Mouse (Mus musculus) liver, embryonic 11.5 days (tissue): ENCODE measurements around the gene Ly6g6e. TPM values are rescaled to one million over a fixed set of nuclear protein-coding genes. Genes with fewer than 3 reads are reported as not detected.

Experiments used
- ATAC-seq: fragments of 200-750 bp; cut with Nextera tagmentation; replicated peaks from 2 replicates; pipeline ENCODE4 v1.8.0; 2017; ENCODE audit warnings: moderate number of reproducible peaks, mild to moderate bottlenecking, moderate TSS enrichment, moderate library complexity; ENCODE audit not compliant: low FRiP score
- DNase-seq: peaks from one replicate; pipeline ENCODE4 v3.0.0-alpha.2; 2017; ENCODE audit warnings: low spot score
- H3K27ac ChIP-seq: fragments of 300-500 bp; sonication (generic); 2 replicates; pipeline ENCODE4 v1.5.1; 2014; ENCODE audit warnings: mild to moderate bottlenecking, low read depth, low read length, control low read depth
- H3K27me3 ChIP-seq: fragments of 300-500 bp; sonication (generic); replicated peaks from 2 replicates; pipeline ENCODE4 v1.6.1; 2014; ENCODE audit warnings: low read length, mixed read lengths; ENCODE audit not compliant: control insufficient read depth, insufficient read depth
- H3K36me3 ChIP-seq: fragments of 300-500 bp; sonication (generic); 2 replicates; pipeline ENCODE4 v1.6.1; 2014; ENCODE audit warnings: mild to moderate bottlenecking, low read length, moderate library complexity, mixed read lengths; ENCODE audit not compliant: control insufficient read depth, insufficient read depth
- H3K4me1 ChIP-seq: fragments of 300-500 bp; sonication (generic); replicated peaks from 2 replicates; pipeline ENCODE4 v1.6.1; 2014; ENCODE audit warnings: low read length, mixed read lengths; ENCODE audit not compliant: control insufficient read depth, insufficient read depth
- H3K4me2 ChIP-seq: fragments of 300-500 bp; sonication (generic); 2 replicates; pipeline ENCODE4 v1.6.1; 2014; ENCODE audit warnings: mild to moderate bottlenecking, control low read depth, moderate library complexity
- H3K4me3 ChIP-seq: fragments of 300-500 bp; sonication (generic); 2 replicates; pipeline ENCODE4 v1.5.1; 2014; ENCODE audit warnings: low read depth, low read length, control low read depth
- H3K9ac ChIP-seq: fragments of 300-500 bp; sonication (generic); 2 replicates; pipeline ENCODE4 v1.6.1; 2014; ENCODE audit warnings: low read depth, low read length, control low read depth
- H3K9me3 ChIP-seq: fragments of 300-500 bp; sonication (generic); 2 replicates; pipeline ENCODE4 v1.6.1; 2016; ENCODE audit warnings: low read length, inconsistent platforms, mixed read lengths; ENCODE audit not compliant: control insufficient read depth
- WGBS: fragments of 180-500 bp; shearing (Covaris S2); extraction: QIAGEN DNeasy Blood & Tissue Kit; methylation state at CpG from one replicate; pipeline ENCODE4 v1.1.7; 2014; 5-methylcytosine and 5-hydroxymethylcytosine counted together
- polyA plus RNA-seq: library from polyadenylated mRNA; unstranded; fragments of >200 nt; fragmentation: Nextera tagmentation; extraction: Ambion mirVana; gene quantifications from 2 replicates; pipeline ENCODE4 v1.2.1, GENCODE M21; 2014

Ly6g6e gene
- polyA plus RNA-seq, 1 experiment from 2014 or later: not detected

DNA sequence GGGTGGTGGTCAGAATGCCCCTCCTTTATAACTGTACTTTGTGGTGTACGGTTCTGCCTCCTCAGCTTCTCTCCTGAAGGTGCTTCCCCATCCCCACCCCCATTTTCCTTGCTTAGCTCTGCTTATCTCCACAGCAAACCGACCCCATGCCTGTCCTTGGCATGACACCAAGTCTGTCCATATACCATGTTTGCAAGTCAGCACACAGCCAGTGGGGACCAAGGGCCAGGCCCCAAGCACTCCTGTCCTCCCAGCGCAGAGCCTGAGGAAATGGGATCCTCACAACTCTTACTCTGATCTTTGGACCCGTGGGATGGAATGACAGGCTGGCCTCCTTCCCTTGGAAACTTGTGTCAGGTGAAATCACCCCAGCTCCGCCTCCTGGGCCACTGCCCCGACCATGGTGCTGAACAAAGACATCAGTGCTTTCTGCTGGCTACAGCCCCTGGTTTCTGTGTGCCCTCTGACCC is 26.6 kb downstream of the Ly6g6e start:
- peak overlapping the region; percentile 73; the same call in 1 of the 2 replicates for H3K27ac ChIP-seq
- DNase-seq (no peak), ATAC-seq (no peak)
- no peak overlapping the region for H3K4me2 ChIP-seq
- 59% methylated on average over 6 of the region's 6 CpGs for WGBS
- H3K9me3 ChIP-seq: no peaks in the 10 kb centered on the region
- no peak overlapping the region for H3K4me3 ChIP-seq
- no peaks in the 10 kb centered on the region for H3K27me3 ChIP-seq
- peaks cover 41% of the 10 kb centered on the region for H3K4me1 ChIP-seq
- H3K9ac ChIP-seq: peak overlapping the region; percentile 52
- H3K36me3 ChIP-seq: peaks cover 34% of the 10 kb centered on the region

DNA sequence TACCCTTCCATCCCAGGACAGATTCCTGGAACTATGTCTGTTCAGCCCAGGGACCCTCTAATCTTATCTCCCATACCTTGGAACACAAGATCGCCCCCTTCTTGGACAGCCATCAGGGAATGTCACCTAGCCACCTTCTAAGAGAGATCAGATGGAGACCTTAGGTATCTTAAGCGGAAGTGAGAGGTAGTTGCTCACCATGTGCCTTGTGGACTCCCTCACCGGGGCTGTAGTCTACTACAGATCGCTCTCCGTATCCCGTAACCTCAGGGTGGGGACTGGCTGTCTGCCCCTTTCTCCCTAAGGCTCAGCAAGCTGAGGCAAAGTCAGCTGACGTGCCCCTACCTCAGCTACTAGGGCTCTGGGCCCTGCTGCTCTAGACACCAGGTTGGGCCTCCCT is 27.4 kb downstream of the Ly6g6e start:
- no peak for ATAC-seq
- Histone ChIP-seq H3K36me3 (peaks cover 34% of the 10 kb centered on the region), H3K9me3 (no peaks in the 10 kb centered on the region), H3K9ac (peak overlapping the region; percentile 52), H3K27ac (peak overlapping the region; percentile 73), H3K4me2 (peak overlapping the region; percentile 27), H3K4me3 (no peak overlapping the region), H3K27me3 (no peaks in the 10 kb centered on the region), H3K4me1 (peaks cover 41% of the 10 kb centered on the region)
- WGBS: 75% methylated on average over 7 of the region's 7 CpGs
- DNase-seq: no peak

DNA sequence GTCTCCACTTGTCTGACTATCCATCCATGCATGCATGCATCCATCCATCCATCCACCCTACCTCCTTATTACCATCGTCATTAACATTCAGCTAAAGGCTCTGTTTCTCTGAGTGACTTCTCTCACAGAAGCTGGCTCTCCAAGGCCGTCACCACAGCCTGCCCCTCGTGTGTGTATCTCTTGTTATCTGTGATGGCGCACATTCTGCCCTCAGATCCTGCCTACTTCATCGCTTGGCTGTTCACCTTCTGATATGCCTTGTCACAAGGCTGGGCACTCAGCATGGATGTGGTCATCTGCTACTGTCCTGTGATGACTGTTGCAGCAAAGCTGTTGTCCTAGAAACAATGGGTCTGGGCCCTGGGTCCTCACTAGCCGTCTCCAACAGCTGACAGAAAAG is 28.1 kb downstream of the Ly6g6e start:
- H3K9me3 ChIP-seq: no peaks in the 10 kb centered on the region
- H3K36me3 ChIP-seq: peaks cover 30% of the 10 kb centered on the region
- no peaks in the 10 kb centered on the region for H3K27me3 ChIP-seq
- WGBS: 44% methylated on average over 6 of the region's 6 CpGs
- DNase-seq (no peak), ATAC-seq (peak; percentile 85)
- peak overlapping the region; percentile 73 for H3K27ac ChIP-seq
- no peak overlapping the region for H3K4me3 ChIP-seq
- peak overlapping the region; percentile 52 for H3K9ac ChIP-seq
- peaks cover 41% of the 10 kb centered on the region for H3K4me1 ChIP-seq
- peak overlapping the region; percentile 27 for H3K4me2 ChIP-seq

DNA sequence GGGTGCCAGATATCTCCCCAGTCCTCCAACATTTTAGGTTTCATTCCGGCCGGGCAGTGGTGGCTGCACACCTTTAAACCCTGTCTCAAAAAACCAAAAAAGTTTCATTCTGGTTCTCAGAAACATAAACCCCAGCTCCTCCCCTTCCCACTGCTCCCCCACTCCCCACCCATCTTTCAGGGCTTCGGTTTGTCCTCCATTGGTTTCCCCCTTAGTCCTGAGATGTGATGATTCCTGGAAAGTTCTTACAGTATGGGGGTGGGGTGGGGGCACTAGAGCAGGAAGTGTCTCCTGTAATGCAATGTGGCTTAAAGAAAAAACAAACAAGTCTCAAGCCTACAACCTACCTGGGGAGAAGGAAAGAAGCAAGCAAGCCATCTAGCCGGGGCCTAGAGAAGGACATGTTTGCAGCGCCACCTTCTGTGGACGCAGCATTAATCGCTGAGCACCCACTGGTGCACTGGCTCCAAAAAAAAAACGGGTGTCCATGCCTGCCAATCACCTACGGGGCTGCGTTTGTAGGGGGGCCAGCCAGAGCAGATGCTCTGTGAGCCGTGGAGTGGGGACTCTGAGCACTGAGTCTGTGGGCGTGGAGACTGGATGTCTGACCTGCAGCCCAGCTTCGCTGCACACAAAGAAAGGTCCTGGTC is 29.2 kb downstream of the Ly6g6e start:
- WGBS: 30% methylated on average over 13 of the region's 13 CpGs
- no peaks in the 10 kb centered on the region for H3K9me3 ChIP-seq
- ATAC-seq (peak; percentile 53; the same call in 1 of the 2 replicates), DNase-seq (no peak)
- peak overlapping the region; percentile 27 for H3K4me2 ChIP-seq
- no peak overlapping the region for H3K4me3 ChIP-seq
- H3K9ac ChIP-seq: peak overlapping the region; percentile 7; the same call in 1 of the 2 replicates
- peaks cover 41% of the 10 kb centered on the region for H3K4me1 ChIP-seq
- peaks cover 26% of the 10 kb centered on the region for H3K36me3 ChIP-seq
- H3K27me3 ChIP-seq: no peaks in the 10 kb centered on the region
- peak overlapping the region; percentile 57 for H3K27ac ChIP-seq

DNA sequence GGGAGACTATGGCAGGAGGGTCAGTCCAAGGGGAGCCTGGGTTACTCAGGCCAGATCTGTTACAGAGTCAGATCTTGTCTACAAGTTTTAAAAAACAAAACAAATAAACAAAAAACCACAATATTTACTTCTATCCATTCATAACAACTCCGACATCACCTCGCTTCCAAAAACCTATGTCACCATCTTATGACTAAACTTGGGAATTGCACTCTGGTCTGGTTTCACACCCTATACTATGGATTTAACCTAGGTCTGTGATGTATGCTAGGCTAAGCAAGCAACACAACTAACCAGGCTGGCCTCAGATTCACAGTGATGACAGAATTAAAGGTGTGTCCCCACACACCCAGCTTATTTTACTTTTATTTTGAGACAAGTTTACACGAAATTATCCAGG is 29.8 kb downstream of the Ly6g6e start:
- Histone ChIP-seq H3K27ac (no peak overlapping the region), H3K4me2 (no peak overlapping the region; the same call in 1 of the 2 replicates), H3K9ac (no peak overlapping the region), H3K9me3 (no peaks in the 10 kb centered on the region), H3K36me3 (peaks cover 19% of the 10 kb centered on the region), H3K4me1 (peaks cover 41% of the 10 kb centered on the region), H3K4me3 (no peak overlapping the region), H3K27me3 (no peaks in the 10 kb centered on the region)
- WGBS: 71% methylated on average over 3 of the region's 3 CpGs
- DNase-seq: no peak
- no peak for ATAC-seq

DNA sequence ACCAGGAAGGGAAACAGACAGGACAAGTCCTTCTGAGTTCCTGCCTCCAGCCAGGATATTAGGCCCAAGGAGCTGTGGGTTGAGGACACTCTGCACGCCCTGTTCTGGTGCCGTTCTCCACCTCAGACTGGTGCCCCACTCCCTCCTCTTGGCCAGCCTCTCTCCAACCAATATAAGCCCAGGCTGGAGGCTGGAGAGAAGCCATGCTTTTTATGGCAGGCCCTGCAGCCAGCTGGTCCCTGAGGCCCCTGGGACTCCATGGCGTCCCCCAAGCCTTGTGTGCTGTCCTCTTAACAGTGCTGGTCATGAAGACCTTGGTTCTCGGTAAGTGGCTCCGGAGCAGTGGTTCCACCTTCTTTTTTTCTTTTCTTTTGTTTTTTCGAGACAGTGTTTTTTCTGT is 31.4 kb downstream of the Ly6g6e start, which contains the start of gene Ly6g5c:
Gene Ly6g5c (plus strand): TSS at position 183 of the 400 bp plus-strand sequence.
- Histone ChIP-seq H3K36me3 (peaks cover 5% of the 10 kb centered on the region; the same call in 1 of the 2 replicates), H3K27ac (no peak within 1 kb of the TSS), H3K9me3 (no peaks in the 10 kb centered on the region), H3K9ac (no peak within 1 kb of the TSS), H3K4me2 (no peak within 1 kb of the TSS), H3K27me3 (no peaks in the 10 kb centered on the region), H3K4me1 (peaks cover 32% of the 10 kb centered on the region), H3K4me3 (no peak within 1 kb of the TSS)
- no peak for DNase-seq
- no peak for ATAC-seq
- 84% methylated on average over 6 of the region's 6 CpGs for WGBS

DNA sequence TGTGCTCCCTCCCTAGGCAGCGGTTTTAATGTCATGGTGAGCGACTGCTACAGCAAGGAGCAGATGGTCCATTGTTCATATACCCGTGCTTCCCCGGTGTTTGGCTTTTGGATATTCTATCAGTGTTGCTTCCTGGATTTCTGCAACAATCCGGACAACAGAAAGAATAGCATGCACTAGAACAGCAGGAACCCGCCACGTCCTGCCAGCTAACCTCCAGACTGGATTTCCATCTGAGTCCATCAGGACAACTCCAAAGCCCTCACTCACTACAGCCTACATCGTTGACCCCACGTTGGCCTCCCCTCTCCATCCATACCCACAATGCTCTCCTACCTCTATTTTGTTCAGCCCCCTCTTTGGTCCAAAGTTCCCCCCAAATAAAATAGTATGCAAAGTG is 35.1 kb downstream of the Ly6g6e start:
- Histone ChIP-seq H3K27ac (no peak overlapping the region), H3K4me2 (no peak overlapping the region)

DNA sequence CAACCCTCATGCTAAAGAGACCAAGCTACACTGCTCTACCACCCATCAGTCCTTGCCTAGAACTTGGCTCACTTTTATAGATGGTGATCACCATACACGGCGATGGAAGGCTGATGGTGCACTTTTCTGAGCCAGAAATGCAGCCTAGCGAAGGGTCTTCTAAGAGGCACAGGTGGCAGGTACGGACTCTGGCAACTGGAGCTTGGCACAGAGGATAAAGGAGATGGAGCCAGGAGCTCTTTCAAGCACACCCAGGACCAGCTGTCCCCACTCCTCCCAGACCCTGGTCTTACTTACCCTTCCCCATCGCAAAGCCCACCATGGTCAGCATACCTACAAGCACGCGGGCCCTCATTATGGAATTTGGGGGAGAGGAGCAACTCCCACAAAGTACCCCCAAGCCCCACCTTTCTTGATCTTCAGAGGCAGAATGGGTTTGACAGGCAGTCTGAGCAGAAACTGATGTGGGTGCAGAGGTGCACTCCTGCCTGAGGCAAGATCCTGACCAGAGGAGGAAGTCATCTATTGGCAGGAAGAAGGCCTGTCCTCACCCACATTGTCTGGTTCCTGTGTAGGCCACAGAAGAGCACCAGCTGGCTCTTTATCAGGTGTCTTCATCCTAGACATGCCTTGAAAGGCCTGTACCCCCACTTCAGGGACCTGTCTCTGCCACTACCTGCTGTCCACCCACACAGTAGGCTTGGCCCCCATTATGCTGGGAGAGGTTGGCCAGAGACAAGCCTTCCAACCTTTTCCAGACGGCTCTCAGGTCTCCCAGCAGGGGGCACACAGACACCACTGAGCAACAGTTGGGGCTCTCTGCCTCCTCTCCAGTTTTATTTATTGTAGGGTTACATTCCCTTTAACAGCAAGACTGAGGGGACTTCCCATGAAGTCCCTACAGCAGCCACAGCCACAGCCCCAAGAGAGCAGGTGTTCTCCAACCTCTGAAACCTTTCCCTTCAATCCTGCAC is 38.6 kb downstream of the Ly6g6e start, which contains the start of gene Ly6g5b:
Gene Ly6g5b (minus strand): TSS at position 383 of the 974 bp plus-strand sequence.
- DNase-seq (no peak), ATAC-seq (peak; percentile 34; the same call in 1 of the 2 replicates)
- H3K4me2 ChIP-seq: no peak within 1 kb of the TSS
- no peak within 1 kb of the TSS for H3K27ac ChIP-seq
- H3K9ac ChIP-seq: no peak within 1 kb of the TSS
- no peaks in the 10 kb centered on the region for H3K27me3 ChIP-seq
- H3K36me3 ChIP-seq: peaks cover 21% of the 10 kb centered on the region
- H3K9me3 ChIP-seq: no peaks in the 10 kb centered on the region
- H3K4me1 ChIP-seq: peaks cover 5% of the 10 kb centered on the region; the same call in 1 of the 2 replicates
- WGBS: 79% methylated on average over 8 of the region's 8 CpGs
- H3K4me3 ChIP-seq: no peak within 1 kb of the TSS

More for the DNA sequence above, 35.1 kb downstream of the Ly6g6e start:
- no peaks in the 10 kb centered on the region for H3K9me3 ChIP-seq
- no peaks in the 10 kb centered on the region for H3K27me3 ChIP-seq
- 72% methylated on average over 9 of the region's 9 CpGs for WGBS
- DNase-seq: no peak
- no peaks in the 10 kb centered on the region for H3K4me1 ChIP-seq
- H3K36me3 ChIP-seq: peaks cover 2% of the 10 kb centered on the region; the same call in 1 of the 2 replicates
- H3K9ac ChIP-seq: no peak overlapping the region
- ATAC-seq: no peak
- H3K4me3 ChIP-seq: no peak overlapping the region
